ENCODE assay signal across 22 mouse cellular contexts in genomic region chr16:78537322-78537721, GRCm38 (mm10). TPM values are rescaled to one million over a fixed set of nuclear protein-coding genes. Genes with fewer than 3 reads are reported as not detected.
A peak's percentile ranks its signal among the peaks of the same experiment; 100 is the strongest.
DNase-seq lines count a peak whose midpoint lies in the region; ATAC-seq and TF ChIP-seq lines count a peak whose summit lies in the region.
"Had no signal": no experiment of that assay in that cellular context is flagged by ENCODE, and none has a peak within 500 bp of the region (broad histone marks: within the 10 kb centered on the region; RNA-seq: fewer than 3 reads in every experiment).

No protein-coding gene starts in this region.

- peak; percentile 60 for DNase-seq in heart, adult 11 months
- no peak for DNase-seq in heart, postnatal 36 days
- DNase-seq in CD4-positive helper T cell, adult 2 months (ENCODE audit: low read depth, low spot score) = peak; percentile 62
- peak; percentile 81 for DNase-seq in CH12.LX (ENCODE audit: extremely low read depth)
- no peak for DNase-seq in cerebellum, adult 18-20 months
- DNase-seq in lung, postnatal 36 days = no peak
- DNase-seq: adrenal gland, postnatal 10 days; cerebellum, adult 11 months; cerebellum, adult 9-10 months; cerebellum, postnatal 36 days; embryo, embryonic 11 days; gastrocnemius, postnatal 36 days; heart, adult 18-20 months; heart, postnatal 10 days had no signal

- H3K27me3 ChIP-seq in CH12.LX (replicated peaks) = no peaks in the 10 kb centered on the region
- H3K27me3 ChIP-seq: embryonic facial prominence, embryonic 12.5 days; forebrain, embryonic 15.5 days; hindbrain, embryonic 13.5 days; Patski had no signal

- no peak for TF ChIP-seq POLR2A in CH12.LX (IDR thresholded peaks at IDR 0.05; ENCODE audit: low read depth, low read length)

- no peak for TF ChIP-seq RAD21 in CH12.LX (IDR thresholded peaks at IDR 0.05; ENCODE audit: low read depth, low read length)

- TF ChIP-seq EP300 in CH12.LX (IDR thresholded peaks at IDR 0.05; ENCODE audit: low read length) = peak; percentile 88

- no peak for TF ChIP-seq CTCF in CH12.LX (conservative IDR thresholded peaks at IDR 0.05 in 1 of 2, IDR thresholded peaks at IDR 0.05 in 1 of 2; ENCODE audit: low read depth in 2 of 2, low read length in 2 of 2)

- peak; percentile 18 for ATAC-seq in inflammation-experienced regulatory T-cells, adult 6 months
- ATAC-seq: forebrain, embryonic 15.5 days; hindbrain, postnatal 0 days; intestine, embryonic 16.5 days; Patski had no signal

- peak overlapping the region; percentile 39 for H3K4me2 ChIP-seq in CH12.LX (ENCODE audit: insufficient read depth, low read depth, poor library complexity, severe bottlenecking)
- H3K4me2 ChIP-seq: embryonic facial prominence, embryonic 12.5 days; forebrain, embryonic 15.5 days; hindbrain, embryonic 13.5 days had no signal

- H3K79me2 ChIP-seq in CH12.LX (replicated peaks; ENCODE audit: control insufficient read depth, extremely low read depth, insufficient read depth, poor library complexity, severe bottlenecking) = no peaks in the 10 kb centered on the region

- in situ Hi-C loops in CH12.LX (cut with MboI; ENCODE audit: low pct_ligation_motif_present, low pct_unique_long_range_greater_than_20kb, low sequenced_read_pairs) = no loop called here

- H3K9ac ChIP-seq in CH12.LX (ENCODE audit: insufficient read depth, low read depth) = no peak overlapping the region
- H3K9ac ChIP-seq: embryonic facial prominence, embryonic 12.5 days; forebrain, embryonic 15.5 days; hindbrain, embryonic 13.5 days had no signal

- H3K36me3 ChIP-seq in CH12.LX (replicated peaks in 1 of 2; ENCODE audit: control insufficient read depth in 1 of 2, insufficient read depth in 1 of 2, low read length in 1 of 2) = peaks cover 2 to 5% of the 10 kb centered on the region in 2 experiments
- H3K36me3 ChIP-seq: forebrain, embryonic 15.5 days; hindbrain, embryonic 13.5 days had no signal

- no peaks in the 10 kb centered on the region for H3K9me3 ChIP-seq in CH12.LX (replicated peaks; ENCODE audit: low read length)
- H3K9me3 ChIP-seq: embryonic facial prominence, embryonic 12.5 days; forebrain, embryonic 15.5 days; heart, embryonic 10.5 days; hindbrain, embryonic 13.5 days had no signal

- intact Hi-C loops in heart, postnatal 36 days (cut with DNase I) = no loop called here

- H3K27ac ChIP-seq in CH12.LX (ENCODE audit: insufficient read depth, low read depth) = no peak overlapping the region
- H3K27ac ChIP-seq: embryonic facial prominence, embryonic 12.5 days; forebrain, embryonic 15.5 days; heart, embryonic 10.5 days; hindbrain, embryonic 13.5 days; hindbrain, postnatal 0 days had no signal

- dilution Hi-C loops in CH12.LX (cut with MboI; ENCODE audit: extremely low pct_ligation_motif_present, extremely low pct_unique_long_range_greater_than_20kb, low sequenced_read_pairs) = no loop called here

- H3K4me3 ChIP-seq in CH12.LX (replicated peaks in 1 of 3; ENCODE audit: low read depth in 2 of 3, low read length in 2 of 3, poor library complexity in 1 of 3) = no peak overlapping the region
- H3K4me3 ChIP-seq: embryonic facial prominence, embryonic 12.5 days; forebrain, embryonic 15.5 days; heart, embryonic 10.5 days; hindbrain, embryonic 13.5 days had no signal

- H3K4me1 ChIP-seq in CH12.LX (ENCODE audit: control insufficient read depth in 1 of 2, insufficient read depth in 2 of 2) = peaks cover 24 to 79% of the 10 kb centered on the region in 2 experiments
- H3K4me1 ChIP-seq: embryonic facial prominence, embryonic 12.5 days; forebrain, embryonic 15.5 days; hindbrain, embryonic 13.5 days had no signal

TF ChIP-seq in CH12.LX, 34 proteins besides CTCF, POLR2A, EP300 and RAD21:
- TF ChIP-seq ZNF384 (IDR thresholded peaks at IDR 0.05; ENCODE audit: low read depth, low read length) (peak; percentile 90), RCOR1 (conservative IDR thresholded peaks at IDR 0.05; ENCODE audit: low read depth, low read length) (0 out of 2 replicates have a peak, but pooled peaks have one; percentile 52), MAFK (IDR thresholded peaks at IDR 0.05; ENCODE audit: insufficient replicate concordance, low read length) (0 out of 2 replicates have a peak, but pooled peaks have one; percentile 4), MXI1 (IDR thresholded peaks at IDR 0.05; ENCODE audit: low read depth, low read length) (0 out of 2 replicates have a peak, but pooled peaks have one; percentile 4), SIN3A (IDR thresholded peaks at IDR 0.05; ENCODE audit: low read length) (peak; percentile 21; the same call in 1 of the 2 replicates), TBP (conservative IDR thresholded peaks at IDR 0.05; ENCODE audit: low read depth, low read length) (no peak), MEF2A (IDR thresholded peaks at IDR 0.05; ENCODE audit: borderline replicate concordance, low read depth, low read length) (peak; percentile 92), CHD2 (IDR thresholded peaks at IDR 0.05; ENCODE audit: low read length) (no peak), TCF12 (IDR thresholded peaks at IDR 0.05; ENCODE audit: low read depth, low read length) (peak; percentile 53; the same call in 1 of the 2 replicates), IRF4 (IDR thresholded peaks at IDR 0.05; ENCODE audit: low read depth, low read length) (peak; percentile 85), ELF1 (IDR thresholded peaks at IDR 0.05; ENCODE audit: low read depth, low read length) (no peak), MYC (IDR thresholded peaks at IDR 0.05; ENCODE audit: low read depth, low read length) (peak; percentile 13; the same call in 1 of the 2 replicates), HCFC1 (IDR thresholded peaks at IDR 0.05; ENCODE audit: low read depth, low read length) (no peak), BHLHE40 (IDR thresholded peaks at IDR 0.05; ENCODE audit: low read depth, low read length) (peak; percentile 67), USF1 (IDR thresholded peaks at IDR 0.05; ENCODE audit: low read depth, low read length) (no peak), KAT2A (IDR thresholded peaks at IDR 0.05; ENCODE audit: insufficient replicate concordance, low read length) (no peak), ETS1 (conservative IDR thresholded peaks at IDR 0.05; ENCODE audit: low read depth, low read length) (peak; percentile 51)

RNA-seq across cellular contexts. Expression of gene D16Ertd472e, which starts 39.2 kb away (rescaled TPM):
- 1 to 10 TPM; 4.9 to 5.5 TPM for total RNA-seq in heart, postnatal 36 days (2021)
- total RNA-seq in CH12.LX (2012; rRNA removed) = 40.6 and 42.9 TPM in 2 replicates
- total RNA-seq in CH12.LX (2014; rRNA removed) = 77.5 and 94.4 TPM in 2 replicates
- polyA plus RNA-seq in CH12.LX (2012; ENCODE audit: insufficient read length, low read depth) = 65.4 and 67.3 TPM in 2 replicates
- 10 to 100 TPM; 39.6 to 60.2 (median 48.6) TPM for polyA plus RNA-seq in inflammation-experienced regulatory T-cells, adult 6 months (2017; shearing (Covaris generic))

Comparison
In these comparisons a context has a peak if more than half of its experiments do, and no peak if none do; other contexts are left out.
1. DNase-seq: peak in heart, adult 11 months (single experiment), CD4-positive helper T cell, adult 2 months (single experiment) and CH12.LX (single experiment); none in heart, postnatal 36 days (0 of 2), cerebellum, adult 18-20 months (0 of 2) and lung, postnatal 36 days (single experiment).
2. RNA of gene D16Ertd472e, which starts 39.2 kb away (total RNA-seq): 40.6 to 94.4 TPM in CH12.LX; 4.9 to 5.5 TPM in heart, postnatal 36 days; every median in the first group is over 4 times any median in the second.